Mouse (Mus musculus) cerebellum, adult (tissue): Measurements from ENCODE around the gene Zfp64.
A peak's percentile ranks its signal among the peaks of the same experiment; 100 is the strongest.

Experiments
- ATAC-seq: cut with Nextera tagmentation; 2 replicates; pipeline ENCODE4 v1.9.2; 2017; ENCODE audit warnings: mild to moderate bottlenecking, moderate library complexity, mixed read lengths; ENCODE audit not compliant: insufficient number of reproducible peaks, low FRiP score, low TSS enrichment

Zfp64 gene

DNA sequence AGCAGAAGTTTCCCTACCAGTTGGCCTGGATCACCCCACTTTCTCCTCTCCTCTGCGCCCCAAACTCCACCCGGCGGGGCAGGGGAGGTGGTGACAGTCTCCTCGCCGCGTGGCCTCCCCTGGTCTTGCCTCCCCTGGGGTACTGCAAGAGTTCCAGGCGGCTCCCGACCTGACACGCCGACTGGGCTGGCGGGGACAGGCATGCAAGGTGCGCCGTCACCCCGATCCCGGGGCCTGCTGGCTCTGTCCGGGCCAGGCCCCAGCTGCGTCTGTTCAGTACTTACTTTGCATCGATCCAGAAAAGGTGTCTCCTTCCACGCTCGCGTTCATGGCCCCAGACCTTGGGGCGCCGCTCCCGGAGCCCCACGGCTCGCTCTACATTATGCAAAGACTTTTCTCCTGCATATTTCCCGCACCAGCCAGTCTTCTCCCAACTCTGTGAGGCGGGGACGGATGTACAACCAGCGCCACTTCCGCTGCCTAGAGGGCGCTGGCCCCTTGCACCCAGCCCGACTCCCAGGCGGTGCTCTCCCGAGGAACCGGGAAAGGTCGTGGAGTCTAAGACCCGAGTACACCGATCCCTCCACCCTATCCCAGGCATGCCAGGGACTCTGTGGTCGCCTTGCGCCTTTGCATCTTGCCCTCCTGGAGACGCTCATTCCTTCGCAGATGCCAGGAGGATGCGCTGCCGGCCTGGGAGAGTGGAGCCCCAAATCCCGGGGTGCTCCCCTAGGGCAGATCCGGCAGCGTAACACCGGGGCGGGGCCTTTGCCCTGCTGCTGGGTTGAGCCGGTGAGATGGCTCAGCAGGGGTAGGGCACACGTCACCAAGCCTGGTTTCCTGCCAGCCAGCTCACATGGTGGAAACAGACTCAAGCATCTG, at the start of gene Zfp64:
Gene Zfp64, minus strand, starts transcription at position 753 of the 882 bp plus-strand sequence.
- peak; percentile 92 for ATAC-seq

DNA sequence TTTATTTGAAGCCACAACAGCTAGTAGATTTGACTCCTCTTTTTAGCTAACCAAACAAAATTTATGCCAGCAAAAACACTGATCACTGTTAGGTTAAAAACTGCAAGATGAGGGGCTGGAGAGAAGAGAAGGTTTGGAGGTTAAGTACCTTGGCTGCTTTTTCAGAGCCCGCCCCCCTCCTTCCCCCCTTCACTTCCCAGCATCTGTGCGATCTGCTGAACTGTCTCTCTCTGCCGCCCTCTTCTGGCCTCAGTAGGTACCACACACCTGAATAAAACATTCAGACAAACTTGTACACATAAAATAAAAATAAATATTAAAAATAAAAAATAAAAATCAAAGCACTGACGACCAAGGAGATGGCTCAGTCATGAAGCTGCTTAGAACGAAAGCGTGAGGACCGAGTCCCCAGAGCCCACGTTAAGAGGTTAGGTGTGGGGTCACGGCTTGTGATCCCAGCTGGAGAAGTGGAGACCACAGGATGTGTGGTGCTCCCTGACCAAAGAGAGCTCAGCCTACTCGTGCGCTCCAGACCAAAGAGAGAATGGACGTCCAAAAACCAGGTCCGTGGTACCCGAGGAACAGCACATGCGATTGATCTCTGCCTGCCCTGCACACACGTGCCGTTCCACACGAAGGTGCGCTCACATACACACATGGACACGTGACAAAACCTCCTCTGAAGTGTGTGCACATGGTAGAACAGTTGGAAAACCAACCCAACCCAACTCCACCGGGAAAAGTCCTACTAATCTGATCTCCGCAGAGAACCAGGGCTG, 37.4 kb upstream of the Zfp64 start:
- no peak for ATAC-seq

DNA sequence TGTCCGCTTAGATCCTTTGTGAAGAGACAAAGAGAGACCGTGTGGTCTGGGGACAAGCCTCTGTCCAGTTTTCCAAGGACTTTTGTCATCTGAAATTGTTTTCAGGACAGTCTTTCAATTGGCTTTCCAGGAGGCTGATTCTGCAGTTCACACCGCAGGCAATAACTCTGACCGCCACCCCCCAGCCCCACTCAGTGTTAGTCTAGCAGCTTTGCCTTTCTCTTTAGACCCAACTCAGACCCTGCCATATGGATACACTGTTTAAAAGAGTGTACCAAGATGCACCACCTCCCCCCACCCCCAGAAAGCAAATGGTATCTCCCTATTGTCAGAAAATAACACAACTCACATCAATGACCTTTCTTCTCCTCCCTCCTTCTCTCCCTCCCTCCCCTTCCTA, 35.6 kb upstream of the Zfp64 start:
- no peak for ATAC-seq

DNA sequence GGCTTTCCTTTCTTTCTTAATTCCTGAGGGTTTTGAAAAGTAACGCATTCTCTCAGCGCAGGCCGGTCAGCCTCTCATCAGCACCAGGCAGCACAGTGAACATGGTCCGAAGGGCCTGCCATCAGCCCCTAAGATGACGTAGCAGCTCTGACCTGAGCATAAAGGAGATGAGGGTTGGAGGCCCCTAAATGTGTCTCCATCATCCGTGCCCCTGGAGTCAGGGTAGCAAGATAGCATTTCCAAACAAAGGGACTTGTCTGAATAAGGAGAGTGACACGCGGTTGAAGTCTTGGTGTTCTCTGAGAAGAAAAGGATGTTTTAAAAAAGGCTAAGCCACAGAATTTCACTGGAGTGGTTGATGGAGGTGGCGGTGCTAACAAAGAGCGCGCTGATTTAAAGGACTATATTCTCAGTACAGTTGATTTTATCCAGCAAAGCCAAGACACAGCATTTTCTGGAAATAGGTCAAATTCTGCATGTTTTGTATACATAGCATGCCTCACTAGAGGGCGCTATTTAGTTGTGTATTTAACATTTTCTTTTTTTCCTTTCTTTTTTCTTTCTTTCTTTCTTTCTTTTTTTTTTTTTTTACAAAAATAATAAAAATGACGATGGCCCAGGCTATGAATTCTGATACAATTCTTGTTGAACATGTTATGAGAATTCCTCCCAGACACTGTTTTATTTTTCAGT, 34.8 kb upstream of the Zfp64 start:
- ATAC-seq = 0 out of 2 replicates have a peak, but pooled peaks have one; percentile 40

DNA sequence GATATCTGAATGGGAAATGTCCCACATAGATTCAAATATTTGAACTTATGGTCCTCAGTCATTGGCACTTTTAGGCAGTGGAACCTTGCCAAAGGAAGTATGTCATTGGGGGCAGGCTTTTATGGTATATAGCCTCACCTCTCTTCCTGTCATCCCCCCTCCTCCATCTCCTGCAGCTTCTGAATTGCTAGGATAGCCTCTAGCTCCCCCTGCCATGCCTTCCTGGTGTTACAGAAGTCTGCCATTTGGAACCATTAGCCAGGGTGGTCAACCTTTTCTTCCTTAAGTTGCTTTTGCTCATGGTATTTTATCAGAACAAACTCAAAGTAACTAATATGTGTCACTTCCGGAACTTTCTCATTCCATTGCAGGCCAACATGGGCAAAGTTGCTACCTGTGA, 32.7 kb upstream of the Zfp64 start:
- ATAC-seq = no peak

DNA sequence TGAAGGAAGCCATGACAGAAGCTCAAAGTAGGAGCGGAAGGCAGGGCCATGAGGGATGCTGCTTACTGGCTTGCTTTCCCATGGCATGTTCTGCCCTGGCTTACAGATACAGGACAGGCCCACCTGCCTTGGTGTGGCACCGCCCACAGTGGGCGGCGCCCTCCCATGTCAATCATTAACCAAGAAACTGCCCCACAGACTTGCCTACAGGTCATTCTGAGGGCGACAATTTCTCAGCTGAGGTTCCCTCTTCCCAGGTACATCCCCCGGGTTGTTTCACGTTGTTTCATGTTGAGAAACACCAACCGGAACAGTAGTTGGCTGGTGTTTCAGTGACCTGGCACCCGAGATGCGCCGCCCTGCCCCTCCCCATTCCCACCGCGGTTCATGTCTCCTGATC, 32.0 kb upstream of the Zfp64 start:
- ATAC-seq = no peak

DNA sequence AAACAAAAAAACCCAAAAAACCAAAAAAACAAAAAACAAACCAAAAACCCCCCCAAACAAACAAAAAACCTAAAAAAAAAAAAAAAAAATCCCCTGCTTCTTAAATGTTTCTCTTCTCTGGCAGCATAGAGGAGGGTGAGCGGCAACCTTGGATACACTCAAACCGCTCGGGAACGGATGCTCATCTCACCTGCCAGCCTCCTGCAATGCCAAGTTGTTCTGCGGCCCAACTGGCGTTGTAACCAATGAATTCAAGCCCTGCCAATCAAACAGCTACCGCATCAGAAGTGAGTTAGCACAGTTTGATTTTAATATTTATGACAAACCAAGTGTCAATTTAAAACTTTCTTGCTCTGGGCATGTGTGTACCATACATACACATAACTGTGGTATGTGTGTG, 26.6 kb upstream of the Zfp64 start:
- no peak for ATAC-seq

DNA sequence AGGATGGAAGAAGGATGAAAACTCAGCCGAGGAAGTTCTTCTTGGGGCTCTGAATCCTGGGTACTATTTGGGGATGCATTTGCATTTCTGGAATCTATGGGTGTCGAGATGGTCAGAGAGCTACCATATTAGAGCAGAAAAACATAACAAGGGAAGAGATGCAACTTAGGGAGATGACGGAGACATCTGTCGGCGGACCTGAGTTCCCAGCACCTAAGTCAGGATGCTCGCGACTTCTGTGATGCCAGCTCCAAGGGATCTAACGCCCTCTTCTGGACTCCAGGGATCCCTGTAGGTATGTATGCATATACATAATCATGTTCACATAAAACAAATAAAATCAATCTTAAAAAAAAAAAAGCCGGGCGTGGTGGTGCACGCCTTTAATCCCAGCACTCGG, 26.1 kb upstream of the Zfp64 start:
- no peak for ATAC-seq

DNA sequence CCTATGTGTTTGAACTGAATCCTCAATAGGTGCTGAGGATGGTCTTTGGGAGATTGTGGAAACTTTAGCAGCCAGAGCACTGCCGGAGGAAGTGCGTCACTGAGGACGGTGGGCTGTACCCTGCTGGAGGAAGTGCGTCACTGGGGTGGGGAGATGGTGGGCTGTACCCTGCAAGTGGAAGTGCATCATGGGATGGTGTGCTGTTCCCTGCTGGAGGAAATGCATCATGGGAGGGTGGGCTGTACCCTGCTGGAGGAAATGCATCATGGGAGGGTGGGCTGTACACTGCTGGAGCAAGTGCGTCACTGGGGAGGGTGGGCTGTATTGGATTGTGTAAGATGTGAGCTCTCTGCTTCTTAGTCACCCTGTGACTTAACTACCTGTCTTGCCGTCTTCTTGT, 25.5 kb upstream of the Zfp64 start:
- ATAC-seq = no peak

DNA sequence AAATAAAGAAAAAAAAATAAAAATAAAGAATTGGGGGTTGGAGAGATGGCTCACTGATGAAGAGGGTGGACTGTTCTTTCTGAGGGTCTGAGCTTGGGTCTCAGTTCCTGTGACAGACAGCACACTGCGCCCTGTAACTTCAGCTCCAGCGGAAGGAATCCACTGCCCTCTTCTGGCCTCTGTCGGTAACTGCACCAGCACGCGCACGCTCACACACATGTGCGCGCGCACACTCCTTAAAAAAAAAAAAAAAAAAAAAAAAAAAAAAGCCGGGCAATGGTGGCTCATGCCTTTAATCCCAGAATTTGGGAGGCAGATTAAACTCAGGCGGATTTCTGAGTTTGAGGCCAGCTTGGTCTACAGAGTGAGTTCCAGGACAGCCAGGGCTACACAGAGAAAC, 24.4 kb upstream of the Zfp64 start:
- no peak for ATAC-seq

DNA sequence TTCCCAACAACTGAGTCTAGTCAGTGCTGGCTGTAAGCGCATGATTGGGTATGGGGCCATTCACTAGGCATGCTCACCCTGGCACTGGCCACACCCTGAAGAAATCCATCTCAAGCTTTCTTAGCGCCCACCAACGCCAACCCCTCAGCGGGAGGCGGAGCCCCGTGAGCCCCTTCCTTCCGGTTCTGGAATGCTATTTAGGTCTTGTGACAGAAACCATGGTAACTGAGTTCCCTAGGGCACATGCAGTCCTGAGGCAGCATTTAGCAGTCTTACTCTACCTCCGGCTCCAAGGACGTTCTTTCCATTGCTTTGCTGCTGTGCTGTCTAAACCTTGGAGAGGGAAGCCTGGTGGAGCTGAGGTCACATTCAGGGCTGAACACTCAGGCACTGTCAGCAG, 22.6 kb upstream of the Zfp64 start:
- no peak for ATAC-seq

DNA sequence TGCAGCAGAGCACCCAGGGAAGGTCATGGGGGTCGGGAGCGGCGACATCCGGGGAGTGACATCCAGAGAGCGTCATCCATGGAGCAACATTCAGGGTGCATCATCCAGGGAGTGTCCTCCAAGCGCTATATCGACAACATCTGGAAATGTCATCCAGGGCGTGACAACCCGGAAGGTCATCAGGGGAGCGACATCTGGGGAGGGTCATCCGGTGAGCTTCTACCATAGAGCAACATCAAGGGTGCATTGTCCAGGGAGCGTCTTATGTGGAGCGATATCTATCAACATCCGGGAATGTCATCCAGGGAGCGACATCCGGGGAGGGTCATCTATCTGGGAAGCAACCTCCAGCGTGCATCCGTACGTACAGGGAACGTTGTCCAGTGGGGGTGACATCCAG, 14.7 kb upstream of the Zfp64 start:
- ATAC-seq = no peak

DNA sequence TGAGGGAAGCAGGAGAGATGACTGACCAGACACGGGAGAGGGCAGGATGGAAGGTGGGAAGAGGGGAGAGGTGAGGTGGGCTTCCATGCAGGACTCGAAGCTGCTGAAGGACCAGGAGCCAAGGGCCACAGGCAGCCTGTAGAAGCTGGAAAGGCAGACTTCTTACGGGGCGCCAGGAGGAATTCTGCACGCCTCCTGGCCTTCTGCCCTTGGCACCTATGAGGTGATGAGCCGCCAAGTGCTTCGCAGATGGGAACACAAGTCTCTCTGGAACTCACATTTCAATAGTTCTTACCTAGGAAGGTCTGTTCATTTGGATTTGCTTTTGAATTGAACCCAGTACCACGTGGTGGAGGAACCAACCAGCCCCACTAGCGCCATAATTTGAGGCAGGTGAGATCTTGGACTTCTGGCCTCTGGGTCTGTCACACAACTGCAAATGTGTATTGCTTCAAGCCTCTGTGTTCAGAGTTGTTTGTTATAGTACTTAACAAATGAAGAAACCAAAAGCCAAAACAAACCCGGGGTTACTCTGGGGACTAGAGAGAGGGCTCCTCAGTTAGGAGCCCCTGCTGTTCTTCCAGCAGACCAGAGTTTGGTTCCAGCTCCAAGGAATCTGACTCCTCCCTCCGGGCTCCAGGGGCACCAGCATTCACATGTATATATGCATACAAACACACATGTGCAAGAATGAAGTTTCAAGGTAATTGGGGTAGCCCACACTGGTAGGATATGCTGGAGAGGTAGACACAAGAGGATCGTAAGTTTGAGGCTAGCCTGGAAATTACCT, 12.9 kb upstream of the Zfp64 start:
- peak; percentile 36; the same call in 1 of the 2 replicates for ATAC-seq

DNA sequence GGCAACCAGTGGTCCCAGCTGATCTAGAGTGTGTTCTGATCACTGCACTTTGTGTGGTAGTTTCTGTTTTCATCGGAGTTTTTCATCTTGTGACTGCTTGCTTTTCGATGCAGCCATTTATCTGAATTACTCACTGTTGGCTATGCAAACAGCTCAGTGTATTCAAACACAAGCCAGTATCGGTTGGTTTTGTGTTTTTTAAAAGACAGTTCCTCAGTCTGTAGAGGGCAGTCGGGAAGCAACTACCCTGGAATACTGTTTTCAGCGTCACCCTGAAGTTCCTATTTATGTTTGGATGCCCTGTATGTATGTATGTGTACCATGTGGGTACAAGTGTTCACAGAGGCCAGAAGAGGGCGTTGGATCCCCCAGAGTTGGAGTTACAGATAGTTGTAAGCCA, 11.1 kb upstream of the Zfp64 start:
- no peak for ATAC-seq

DNA sequence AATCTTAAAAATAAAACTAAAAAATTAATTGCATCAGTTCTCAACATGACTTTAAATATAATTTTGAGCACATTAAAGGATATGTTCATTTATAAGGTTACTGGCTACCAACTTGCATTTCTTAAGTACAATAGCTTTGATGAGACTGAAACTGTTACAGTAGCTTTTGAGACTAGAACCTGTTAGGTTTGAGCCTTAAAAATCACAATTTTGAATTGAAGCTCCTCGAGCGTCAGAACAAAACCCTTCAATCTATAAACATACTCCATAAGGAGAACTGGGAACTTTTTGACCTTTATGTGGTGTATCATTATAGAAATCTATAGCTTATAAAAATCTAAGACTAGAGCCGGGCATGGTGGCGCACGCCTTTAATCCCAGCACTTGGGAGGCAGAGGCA, 9.5 kb upstream of the Zfp64 start:
- ATAC-seq = no peak

DNA sequence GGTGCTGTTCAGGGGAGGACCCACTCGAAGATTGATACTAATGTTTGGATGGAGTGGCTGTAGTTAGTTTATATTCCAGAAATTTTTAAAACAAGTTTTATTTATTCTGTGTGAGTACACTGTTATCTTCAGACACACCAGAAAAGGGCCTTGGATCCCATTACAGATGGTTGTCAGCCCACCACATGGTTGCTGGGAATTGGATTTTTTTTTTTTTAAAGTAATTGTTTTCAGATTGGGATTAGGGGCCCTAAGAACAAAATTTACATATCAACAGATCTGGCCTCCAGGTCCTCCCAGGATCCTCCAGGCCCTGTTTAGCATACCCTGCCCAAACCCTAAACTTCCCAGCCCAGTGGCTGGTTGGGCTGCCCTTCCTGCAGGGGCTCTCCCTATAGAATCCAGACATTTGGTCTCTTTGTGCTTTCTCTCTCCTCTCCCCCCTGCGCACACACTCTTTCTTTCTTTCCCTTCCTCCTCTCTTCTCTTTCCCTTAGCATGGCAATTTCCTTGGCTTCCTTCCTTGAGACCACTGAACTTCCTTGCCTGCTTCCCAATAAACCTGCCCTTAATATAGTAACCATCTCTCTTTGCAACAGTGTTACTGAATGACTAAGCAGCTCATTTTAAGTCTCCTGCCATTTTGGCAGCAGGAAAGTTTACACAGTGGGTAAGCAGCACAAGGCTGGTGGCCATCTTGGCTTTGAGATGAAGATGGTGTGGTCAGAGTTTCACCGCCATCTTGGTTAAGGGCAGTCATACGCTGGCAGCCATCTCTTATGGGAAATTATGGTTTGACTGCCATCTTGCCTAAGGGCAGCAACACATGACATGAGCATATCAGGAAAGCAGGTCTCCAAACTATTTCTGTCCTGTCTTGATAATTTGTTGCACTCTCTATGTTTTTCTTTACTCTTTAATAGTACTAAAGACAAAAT, 6.6 kb upstream of the Zfp64 start:
- no peak for ATAC-seq

DNA sequence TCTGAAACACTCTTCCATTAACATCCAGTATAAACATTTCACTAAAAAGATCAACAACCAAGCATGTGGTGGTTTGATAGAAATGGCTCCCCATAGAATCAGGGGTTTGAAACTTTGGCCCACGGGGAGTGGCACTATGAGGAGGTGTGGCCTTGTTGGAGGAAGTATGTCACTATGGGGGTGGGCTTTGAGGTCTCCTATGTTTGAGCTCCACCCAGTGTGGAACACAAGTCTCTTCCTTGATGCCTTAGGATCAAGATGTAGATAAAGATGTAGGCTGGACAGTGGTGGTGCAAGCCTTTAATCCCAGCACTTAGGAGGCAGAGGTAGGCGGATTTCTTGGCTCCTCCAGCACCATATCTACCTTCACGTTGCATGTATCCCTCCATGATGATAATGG, 5.4 kb upstream of the Zfp64 start:
- ATAC-seq = no peak

DNA sequence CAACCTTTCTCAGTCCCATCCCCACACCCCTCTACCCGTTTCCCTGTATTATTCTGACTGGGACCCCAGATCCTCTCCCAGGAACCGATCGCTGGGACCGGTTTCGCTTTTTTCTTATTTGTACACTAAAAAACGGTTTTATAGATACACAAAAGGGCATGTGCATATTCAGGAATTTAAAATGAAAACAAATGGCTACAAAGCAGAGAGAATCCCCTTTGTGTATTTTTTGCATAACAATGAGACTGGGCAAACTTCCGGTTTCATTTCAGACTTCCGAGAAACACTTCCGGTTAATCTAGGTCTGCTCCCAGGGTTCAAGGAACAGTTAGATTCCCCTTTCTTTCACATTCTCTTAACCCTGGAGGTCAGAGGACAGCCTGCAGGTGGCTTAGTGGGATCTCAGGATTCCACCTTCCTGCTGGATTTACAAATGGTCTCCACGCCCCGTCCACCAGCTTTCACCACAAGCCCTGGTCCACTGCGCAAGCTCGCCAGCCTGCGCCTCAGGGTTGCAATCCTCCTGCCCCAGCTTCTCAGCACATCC, 4.0 kb upstream of the Zfp64 start:
- ATAC-seq = no peak

DNA sequence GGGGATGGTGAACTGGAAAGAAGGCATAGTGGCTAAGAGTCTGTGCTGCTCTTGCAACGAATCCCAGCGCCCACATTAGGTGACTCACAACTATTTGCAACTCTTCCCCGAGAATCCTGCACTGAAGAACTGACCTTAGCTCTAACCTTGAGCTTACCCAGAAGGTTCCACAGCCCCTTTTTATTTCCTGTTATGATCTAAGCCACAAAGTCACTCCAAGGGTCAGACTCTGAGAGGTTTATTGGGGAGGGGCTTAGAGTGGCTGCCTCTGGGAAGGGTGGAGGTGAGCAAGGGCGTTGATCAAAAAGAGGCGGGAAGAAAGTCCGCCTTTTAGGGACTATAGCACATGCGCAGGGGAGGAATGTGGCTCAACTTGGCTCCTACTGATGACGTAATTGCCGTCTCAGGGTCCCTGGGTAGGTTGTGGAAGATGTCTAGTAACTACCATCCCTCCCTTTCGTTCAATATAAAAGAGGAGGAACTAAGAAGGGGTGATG, 511 bp upstream of the Zfp64 start:
- ATAC-seq = no peak
